Mouse (Mus musculus) brain, embryonic 14.5 days (tissue): ENCODE data around the gene Pdzd2.

Experiments used
- CTCF ChIP-seq: fragments of 200-500 bp; IDR thresholded peaks from 2 replicates; pipeline ENCODE4 v1.5.1; 2012; ENCODE audit warnings: inconsistent platforms, mild to moderate bottlenecking, moderate library complexity, borderline replicate concordance; ENCODE audit not compliant: insufficient read depth, insufficient read length; ENCODE audit errors: extremely low read depth
- POLR2A ChIP-seq: fragments of 200-500 bp; IDR thresholded peaks from 2 replicates; pipeline ENCODE4 v1.6.1; 2012; ENCODE audit warnings: mild to moderate bottlenecking, inconsistent platforms, borderline replicate concordance; ENCODE audit not compliant: poor library complexity, insufficient read depth, insufficient read length, severe bottlenecking; ENCODE audit errors: extremely low read depth

GRCm38 (mm10) chr15:12757757-12758156, 18.0 kb upstream of the Pdzd2 start:
- TF ChIP-seq CTCF (no peak), POLR2A (no peak)
